8 mouse cellular contexts compared by ENCODE assay signal in genomic region chr15:100599276-100600046, GRCm38 (mm10). TPM values are rescaled to one million over a fixed set of nuclear protein-coding genes. Genes with fewer than 3 reads are reported as not detected.
DNase-seq lines count a peak whose midpoint lies in the region; ATAC-seq and TF ChIP-seq lines count a peak whose summit lies in the region.

Pou6f1 (minus strand) TSS chr15:100599984.

- H3K4me2 ChIP-seq in forebrain, embryonic 15.5 days (replicated peaks), result peak within 1 kb of the TSS; percentile 88

- under 1% methylated on average over 60 of the region's 76 CpGs for WGBS in forebrain, embryonic 15.5 days
- under 1% methylated on average over 75 of the region's 76 CpGs for whole genome bisulfite sequencing in olfactory bulb, adult 2 months

- H3K36me3 ChIP-seq in ES-Bruce4 (ENCODE audit: control insufficient read depth, insufficient read depth, low read length, poor library complexity, severe bottlenecking), result no peaks in the 10 kb centered on the region
- no peaks in the 10 kb centered on the region for H3K36me3 ChIP-seq in forebrain, embryonic 15.5 days

- no peak for TF ChIP-seq CTCF in ES-Bruce4 (IDR thresholded peaks at IDR 0.05; ENCODE audit: low read depth, low read length)
- no peak for TF ChIP-seq CTCF in bone marrow macrophage, adult 2 months (IDR thresholded peaks at IDR 0.05; ENCODE audit: low read depth, low read length)
- TF ChIP-seq CTCF in olfactory bulb, adult 2 months (IDR thresholded peaks at IDR 0.05; ENCODE audit: insufficient read depth, low read depth, low read length), result no peak

- H3K27me3 ChIP-seq in ES-Bruce4 (ENCODE audit: control insufficient read depth, insufficient read depth, low read length, poor library complexity, severe bottlenecking), result peaks cover 15% of the 10 kb centered on the region
- peaks cover 3% of the 10 kb centered on the region; the same call in 1 of the 2 replicates for H3K27me3 ChIP-seq in forebrain, embryonic 15.5 days

- H3K27ac ChIP-seq in ES-Bruce4 (ENCODE audit: insufficient read depth, low read length), result no peak within 1 kb of the TSS
- no peak within 1 kb of the TSS for H3K27ac ChIP-seq in bone marrow macrophage, adult 2 months (ENCODE audit: insufficient read depth, low read depth, low read length)
- peak within 1 kb of the TSS; percentile 89 for H3K27ac ChIP-seq in forebrain, embryonic 15.5 days (replicated peaks)
- H3K27ac ChIP-seq in olfactory bulb, adult 2 months (ENCODE audit: insufficient read depth, low read depth, low read length), result peak within 1 kb of the TSS; percentile 67; the same call in 1 of the 2 replicates

- peak within 1 kb of the TSS; percentile 66 for H3K4me3 ChIP-seq in ES-Bruce4 (ENCODE audit: low read depth, low read length)
- H3K4me3 ChIP-seq in bone marrow macrophage, adult 2 months (ENCODE audit: insufficient read depth, low read length), result peak within 1 kb of the TSS; percentile 66
- peak within 1 kb of the TSS; percentile 90 for H3K4me3 ChIP-seq in forebrain, embryonic 15.5 days
- peak within 1 kb of the TSS; percentile 99 for H3K4me3 ChIP-seq in olfactory bulb, adult 2 months (ENCODE audit: insufficient read depth, low read depth, low read length)

- no peaks in the 10 kb centered on the region for H3K4me1 ChIP-seq in ES-Bruce4 (ENCODE audit: control insufficient read depth, insufficient read depth, low read length)
- peaks cover 7% of the 10 kb centered on the region for H3K4me1 ChIP-seq in bone marrow macrophage, adult 2 months (ENCODE audit: control insufficient read depth, insufficient read depth, low read length)
- H3K4me1 ChIP-seq in forebrain, embryonic 15.5 days, result peaks cover 23% of the 10 kb centered on the region
- H3K4me1 ChIP-seq in olfactory bulb, adult 2 months (ENCODE audit: control insufficient read depth, insufficient read depth, low read length), result peaks cover 13% of the 10 kb centered on the region

- H3K9me3 ChIP-seq in ES-Bruce4 (replicated peaks; ENCODE audit: control insufficient read depth, insufficient read depth, low read length, poor library complexity, severe bottlenecking), result no peaks in the 10 kb centered on the region
- H3K9me3 ChIP-seq in forebrain, embryonic 15.5 days, result no peaks in the 10 kb centered on the region

- DNase-seq in heart, postnatal 36 days, result peak; percentile 63 to 76
- DNase-seq in layer of hippocampus, adult 18-20 months (ENCODE audit: low spot score in 2 of 2), result peak in 1 of 2 experiments; percentile 47
- peak; percentile 62 to 70 for DNase-seq in lung, adult 18-20 months

- no peak for TF ChIP-seq POLR2A in ES-Bruce4 (IDR thresholded peaks at IDR 0.05; ENCODE audit: insufficient read depth, low read length)
- no peak for TF ChIP-seq POLR2A in bone marrow macrophage, adult 2 months (IDR thresholded peaks at IDR 0.05; ENCODE audit: borderline replicate concordance, low read depth, low read length)
- no peak for TF ChIP-seq POLR2A in olfactory bulb, adult 2 months (IDR thresholded peaks at IDR 0.05; ENCODE audit: insufficient read depth, low read depth, low read length)

- peak within 1 kb of the TSS; percentile 83 for H3K9ac ChIP-seq in ES-Bruce4 (ENCODE audit: low read depth, poor library complexity, severe bottlenecking)
- peak within 1 kb of the TSS; percentile 97 for H3K9ac ChIP-seq in forebrain, embryonic 15.5 days (replicated peaks)

- intact Hi-C loops in heart, postnatal 36 days (cut with DNase I), result loop anchor here (5.0 kb wide), 1 partner anchor 47 kb away; the partner anchor contains the start of gene Tfcp2

- peak; percentile 66 for ATAC-seq in forebrain, embryonic 15.5 days (replicated peaks)
- ATAC-seq in erythroid progenitor cell, adult 5-6 weeks (replicated peaks; ENCODE audit: low FRiP score, poor library complexity, severe bottlenecking), result no peak

- TF ChIP-seq EP300 in ES-Bruce4 (IDR thresholded peaks at IDR 0.05; ENCODE audit: insufficient read depth, low read depth, low read length), result no peak

RNA-seq across cellular contexts. Expression of gene Pou6f1, which starts in this region (rescaled TPM):
- 4.9 and 7.3 TPM in 2 replicates for polyA plus RNA-seq in ES-Bruce4 (2011; ENCODE audit: insufficient read depth, insufficient read length, low read depth, missing spikeins)
- polyA plus RNA-seq in bone marrow macrophage, adult 2 months (2012; ENCODE audit: insufficient read depth, insufficient read length, missing spikeins), result 23.4 and 27.0 TPM in 2 replicates
- 50.4 and 51.3 TPM in 2 replicates for polyA plus RNA-seq in forebrain, embryonic 15.5 days (2015; fragmentation: Nextera tagmentation; extraction: Ambion mirVana)
- 10 to 100 TPM; 10.8 to 13.3 TPM for total RNA-seq in heart, postnatal 36 days (2021)
- 100 to 1,000 TPM in 1 of 2 experiments, 10 to 100 TPM in 1; 98.2 to 104 TPM for total RNA-seq in layer of hippocampus, adult 18-20 months (2021)
- not detected in 2 replicates for polyA plus RNA-seq in olfactory bulb, adult 2 months (2012; ENCODE audit: insufficient read depth, insufficient read length, low replicate concordance, missing spikeins)
- total RNA-seq in erythroid progenitor cell, adult 5-6 weeks (2015; ENCODE audit: low replicate concordance), result 3.2 and 4.6 TPM in 2 replicates
- 1.7 TPM in 1 of 2 replicates, not detected in the other for total RNA-seq in erythroid progenitor cell, adult 5-6 weeks (2017; ENCODE audit: low replicate concordance)

Comparison
In these comparisons a context has a peak if more than half of its experiments do, and no peak if none do; other contexts are left out.
1. RNA of gene Pou6f1 (total RNA-seq): 98.2 to 104 TPM in layer of hippocampus, adult 18-20 months; 10.8 to 13.3 TPM in heart, postnatal 36 days and 1.7 to 4.6 TPM in erythroid progenitor cell, adult 5-6 weeks; every median in the first group is over 4 times any median in the second.
2. H3K27ac ChIP-seq: peak in forebrain, embryonic 15.5 days (single experiment) and olfactory bulb, adult 2 months (single experiment); none in ES-Bruce4 (single experiment) and bone marrow macrophage, adult 2 months (single experiment).
3. Peak in every context shown above with its lines, with median percentiles within 50 percentile points of each other: H3K4me3 ChIP-seq.